Mouse (Mus musculus): ENCODE results near the gene B230219D22Rik. TPM values are rescaled to one million over a fixed set of nuclear protein-coding genes. Genes with fewer than 3 reads are reported as not detected.

The B230219D22Rik gene
- polyA plus RNA-seq, 1 experiment from 2014 or later, result 61.1 TPM

DNA sequence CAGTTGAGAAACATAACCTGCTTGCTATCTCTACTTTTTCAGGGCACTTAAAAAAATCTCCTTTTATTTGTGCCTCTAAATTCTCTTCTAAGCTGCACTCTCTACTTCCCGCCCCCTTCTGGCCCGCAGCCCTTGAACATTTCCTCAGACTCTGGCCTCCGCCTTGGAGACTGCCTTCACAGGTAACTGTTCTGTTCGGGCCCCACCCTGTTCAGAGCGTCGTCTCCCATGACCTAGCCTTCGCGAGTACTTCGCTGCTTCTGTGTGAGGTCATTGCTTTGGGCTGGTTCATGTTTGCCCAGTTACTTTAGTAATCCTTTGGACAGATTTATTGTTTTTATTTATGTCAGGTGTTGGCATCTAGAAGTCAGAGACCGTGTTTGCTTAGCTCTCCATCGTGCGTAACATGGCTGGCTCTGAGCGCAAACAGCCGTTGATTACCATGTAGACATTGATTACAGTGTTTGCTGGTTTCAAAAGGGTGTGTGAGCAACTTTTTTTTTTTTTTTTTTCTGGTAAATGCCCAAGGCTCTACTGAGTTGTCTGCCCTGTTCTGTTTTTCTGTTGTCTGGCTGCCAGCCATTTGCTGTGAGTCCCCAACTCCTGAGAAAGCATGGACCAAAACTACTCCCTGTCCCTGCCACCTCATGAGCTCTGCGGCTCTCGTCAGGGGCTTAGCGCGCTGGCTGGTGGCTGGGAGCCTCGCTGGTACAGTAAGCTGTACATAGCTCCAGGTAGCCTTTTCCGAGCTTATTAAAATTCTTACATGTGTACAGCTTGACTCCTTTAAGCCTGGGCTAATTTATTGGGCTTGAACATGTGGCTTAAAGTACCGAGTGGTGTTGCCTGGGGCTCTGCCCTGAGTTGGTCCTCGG lies 40.9 kb downstream of the B230219D22Rik start:
- no peaks in the 10 kb centered on the region for H3K27me3 ChIP-seq (ENCODE audit: control insufficient read depth, insufficient read depth, low read depth, low read length)
- peak; percentile 38; the same call in 1 of the 2 replicates for ATAC-seq (ENCODE audit: low read depth)
- WGBS, result 71% methylated on average over 22 of the region's 22 CpGs

DNA sequence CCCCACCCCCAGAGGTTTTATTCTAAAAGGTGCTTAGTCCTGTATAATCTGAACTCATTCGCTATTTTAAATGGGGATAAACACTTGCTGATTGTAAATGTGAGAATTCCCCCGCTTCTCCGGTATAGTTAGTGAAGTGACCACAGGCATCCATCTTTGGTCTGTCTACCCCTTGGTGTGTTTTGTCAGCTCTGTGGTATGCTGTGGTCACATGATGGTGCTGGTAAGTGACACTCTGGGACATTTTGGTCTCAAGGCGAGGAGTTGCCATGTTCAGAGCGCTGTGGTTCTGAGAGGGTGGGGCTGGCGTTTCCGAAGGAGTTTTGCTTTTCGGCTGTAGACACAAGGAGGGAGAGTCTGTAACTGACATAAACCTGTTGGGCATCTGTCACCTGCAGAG lies 45.0 kb downstream of the B230219D22Rik start:
- H3K4me1 ChIP-seq (replicated peaks; ENCODE audit: control insufficient read depth, insufficient read depth, low read length), result no peaks in the 10 kb centered on the region
- 83% methylated on average over 8 of the region's 8 CpGs for WGBS
- H3K9me3 ChIP-seq (ENCODE audit: control insufficient read depth, low read length), result no peaks in the 10 kb centered on the region
- no peak overlapping the region for H3K27ac ChIP-seq (ENCODE audit: low read length)
- H3K9ac ChIP-seq (ENCODE audit: low read length), result no peak overlapping the region
- ATAC-seq (ENCODE audit: low read depth), result no peak
- no peak overlapping the region for H3K4me2 ChIP-seq (ENCODE audit: low read depth, low read length)
- H3K4me3 ChIP-seq (ENCODE audit: low read length), result no peak overlapping the region
- H3K27me3 ChIP-seq (ENCODE audit: control insufficient read depth, insufficient read depth, low read depth, low read length), result no peaks in the 10 kb centered on the region
- no peaks in the 10 kb centered on the region for H3K36me3 ChIP-seq (ENCODE audit: control insufficient read depth, insufficient read depth, low read length)

More for the DNA sequence above, 40.9 kb downstream of the B230219D22Rik start:
- no peaks in the 10 kb centered on the region for H3K36me3 ChIP-seq (ENCODE audit: control insufficient read depth, insufficient read depth, low read length)
- no peaks in the 10 kb centered on the region for H3K4me1 ChIP-seq (replicated peaks; ENCODE audit: control insufficient read depth, insufficient read depth, low read length)
- H3K9me3 ChIP-seq (ENCODE audit: control insufficient read depth, low read length), result no peaks in the 10 kb centered on the region
- H3K9ac ChIP-seq (ENCODE audit: low read length), result no peak overlapping the region
- H3K27ac ChIP-seq (ENCODE audit: low read length), result no peak overlapping the region
- no peak overlapping the region for H3K4me2 ChIP-seq (ENCODE audit: low read depth, low read length)
- no peak overlapping the region for H3K4me3 ChIP-seq (ENCODE audit: low read length)

DNA sequence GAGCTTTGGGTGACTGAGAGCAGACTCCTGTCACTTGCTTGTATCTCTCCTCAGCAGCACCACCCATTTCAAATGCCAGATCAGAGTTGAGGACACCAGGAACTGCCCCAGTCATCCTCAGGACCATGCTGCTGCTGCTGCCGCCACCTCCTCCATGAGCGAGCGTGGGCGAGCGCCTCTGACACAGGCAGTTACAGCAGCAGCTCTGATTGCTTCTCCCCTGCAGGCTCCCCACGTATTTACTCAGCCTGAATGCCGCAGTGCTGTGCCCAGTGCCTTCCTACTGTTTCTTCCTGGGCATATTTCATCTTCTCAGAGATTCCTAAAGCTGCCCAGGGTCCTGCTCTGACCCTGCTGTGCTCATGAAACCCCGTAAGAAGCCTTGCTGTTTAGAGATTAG lies 49.4 kb downstream of the B230219D22Rik start:
- H3K4me2 ChIP-seq (ENCODE audit: low read depth, low read length), result no peak overlapping the region
- no peak overlapping the region for H3K9ac ChIP-seq (ENCODE audit: low read length)
- ATAC-seq (ENCODE audit: low read depth), result no peak
- no peaks in the 10 kb centered on the region for H3K9me3 ChIP-seq (ENCODE audit: control insufficient read depth, low read length)
- H3K36me3 ChIP-seq (ENCODE audit: control insufficient read depth, insufficient read depth, low read length), result peaks cover 2% of the 10 kb centered on the region; the same call in 1 of the 2 replicates
- no peaks in the 10 kb centered on the region for H3K27me3 ChIP-seq (ENCODE audit: control insufficient read depth, insufficient read depth, low read depth, low read length)
- H3K4me1 ChIP-seq (replicated peaks; ENCODE audit: control insufficient read depth, insufficient read depth, low read length), result no peaks in the 10 kb centered on the region
- WGBS, result 65% methylated on average over 8 of the region's 8 CpGs
- H3K27ac ChIP-seq (ENCODE audit: low read length), result no peak overlapping the region
- H3K4me3 ChIP-seq (ENCODE audit: low read length), result no peak overlapping the region

Other genes starting within 250 kb of the B230219D22Rik start
- 13.6 and 15.5 TPM in 2 replicates for gene Grk6, start 248.1 kb upstream of the B230219D22Rik start, polyA plus RNA-seq (2015; fragmentation: Nextera tagmentation; extraction: Ambion mirVana)
- gene Prr7, start 228.9 kb upstream of the B230219D22Rik start, polyA plus RNA-seq (2015; fragmentation: Nextera tagmentation; extraction: Ambion mirVana), result 0.25 and 0.46 TPM in 2 replicates
- 100 and 115 TPM in 2 replicates for gene Dbn1, start 205.0 kb upstream of the B230219D22Rik start, polyA plus RNA-seq (2015; fragmentation: Nextera tagmentation; extraction: Ambion mirVana)
- gene Pdlim7, start 179.4 kb upstream of the B230219D22Rik start, polyA plus RNA-seq (2015; fragmentation: Nextera tagmentation; extraction: Ambion mirVana), result 138 and 152 TPM in 2 replicates
- gene Dok3, start 163.8 kb upstream of the B230219D22Rik start, polyA plus RNA-seq (2015; fragmentation: Nextera tagmentation; extraction: Ambion mirVana), result 3.5 and 3.8 TPM in 2 replicates
- gene Ddx41, start 156.5 kb upstream of the B230219D22Rik start, polyA plus RNA-seq (2015; fragmentation: Nextera tagmentation; extraction: Ambion mirVana), result 63.5 and 66.1 TPM in 2 replicates
- 34.0 and 36.4 TPM in 2 replicates for gene Fam193b, start 122.0 kb upstream of the B230219D22Rik start, polyA plus RNA-seq (2015; fragmentation: Nextera tagmentation; extraction: Ambion mirVana)
- gene Tmed9, start 119.4 kb upstream of the B230219D22Rik start, polyA plus RNA-seq (2015; fragmentation: Nextera tagmentation; extraction: Ambion mirVana), result 156 and 180 TPM in 2 replicates
- gene B4galt7, start 93.2 kb upstream of the B230219D22Rik start, polyA plus RNA-seq (2015; fragmentation: Nextera tagmentation; extraction: Ambion mirVana), result 22.8 and 25.0 TPM in 2 replicates
- 57.7 and 58.2 TPM in 2 replicates for gene Caml, start 70.1 kb upstream of the B230219D22Rik start, polyA plus RNA-seq (2015; fragmentation: Nextera tagmentation; extraction: Ambion mirVana)
- gene Ddx46, start 58.1 kb upstream of the B230219D22Rik start, polyA plus RNA-seq (2015; fragmentation: Nextera tagmentation; extraction: Ambion mirVana), result 28.5 and 33.9 TPM in 2 replicates
- 90.1 and 95.2 TPM in 2 replicates for gene Txndc15, start 21.5 kb downstream of the B230219D22Rik start, polyA plus RNA-seq (2015; fragmentation: Nextera tagmentation; extraction: Ambion mirVana)
- 61.6 and 66.0 TPM in 2 replicates for gene Pcbd2, start 34.2 kb downstream of the B230219D22Rik start, polyA plus RNA-seq (2015; fragmentation: Nextera tagmentation; extraction: Ambion mirVana)
- gene Catsper3, start 91.4 kb downstream of the B230219D22Rik start, polyA plus RNA-seq (2015; fragmentation: Nextera tagmentation; extraction: Ambion mirVana), result not detected in 2 replicates
- gene Pitx1, start 143.1 kb downstream of the B230219D22Rik start, polyA plus RNA-seq (2015; fragmentation: Nextera tagmentation; extraction: Ambion mirVana), result 0.36 and 0.47 TPM in 2 replicates